Mouse (Mus musculus) heart, adult 2 months (tissue): ENCODE measurements around the gene Ythdc1.

ENCODE experiments used
- CTCF ChIP-seq: fragments of 200-600 bp; IDR thresholded peaks from 2 replicates; pipeline ENCODE4 v1.8.1; 2022; ENCODE audit warnings: antibody characterized with exemption, mild to moderate bottlenecking, moderate library complexity
- POLR2A ChIP-seq: fragments of 200-500 bp; IDR thresholded peaks from 2 replicates; pipeline ENCODE4 v1.6.1; 2011; ENCODE audit warnings: mild to moderate bottlenecking, low read depth, low read length, control low read depth; ENCODE audit not compliant: insufficient read depth

DNA sequence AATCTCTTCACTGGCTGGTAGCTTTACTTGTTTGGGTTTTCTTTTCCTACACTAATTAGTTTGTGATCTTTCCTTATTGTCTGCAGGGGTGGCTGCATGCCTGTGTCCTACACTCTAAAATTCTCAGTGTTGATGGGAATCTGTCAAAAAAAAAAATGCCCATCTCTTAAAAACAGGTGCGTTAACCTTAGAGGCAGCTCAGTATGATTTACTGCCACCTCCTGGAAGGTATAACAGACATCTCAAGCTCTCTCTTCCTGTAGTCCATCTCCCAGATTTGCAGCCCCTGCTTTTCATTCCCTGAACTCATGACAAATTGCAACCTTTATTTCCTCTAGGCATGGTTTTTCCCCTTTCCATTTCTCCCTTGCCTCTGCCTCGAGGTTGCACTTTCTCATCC lies 14.1 kb upstream of the Ythdc1 start:
- no peak for TF ChIP-seq CTCF
- no peak for TF ChIP-seq POLR2A
